Mouse (Mus musculus): ENCODE results near the gene Lrrc73. TPM values are rescaled to one million over a fixed set of nuclear protein-coding genes. Genes with fewer than 3 reads are reported as not detected.

The Lrrc73 gene
- 10.2 and 12.3 TPM in 2 replicates for polyA plus RNA-seq (2021; fragmentation: Nextera tagmentation)
- long read RNA-seq, experiment 1, transcript Lrrc73-204 (6 exons, 2,010 nt): major isoform, 7 of 17 reads
- long read RNA-seq, experiment 1, partial matches to known transcripts: 7 of 17 reads
- long read RNA-seq, experiment 1, other reads (novel, unspliced or antisense): 1 of 17 reads
- long read RNA-seq, experiment 2, transcript Lrrc73-204 (6 exons, 2,010 nt): major isoform, 22 of 24 reads
- long read RNA-seq, experiment 2, partial matches to known transcripts: 0 of 24 reads
- long read RNA-seq, experiment 2, other reads (novel, unspliced or antisense): 1 of 24 reads

DNA sequence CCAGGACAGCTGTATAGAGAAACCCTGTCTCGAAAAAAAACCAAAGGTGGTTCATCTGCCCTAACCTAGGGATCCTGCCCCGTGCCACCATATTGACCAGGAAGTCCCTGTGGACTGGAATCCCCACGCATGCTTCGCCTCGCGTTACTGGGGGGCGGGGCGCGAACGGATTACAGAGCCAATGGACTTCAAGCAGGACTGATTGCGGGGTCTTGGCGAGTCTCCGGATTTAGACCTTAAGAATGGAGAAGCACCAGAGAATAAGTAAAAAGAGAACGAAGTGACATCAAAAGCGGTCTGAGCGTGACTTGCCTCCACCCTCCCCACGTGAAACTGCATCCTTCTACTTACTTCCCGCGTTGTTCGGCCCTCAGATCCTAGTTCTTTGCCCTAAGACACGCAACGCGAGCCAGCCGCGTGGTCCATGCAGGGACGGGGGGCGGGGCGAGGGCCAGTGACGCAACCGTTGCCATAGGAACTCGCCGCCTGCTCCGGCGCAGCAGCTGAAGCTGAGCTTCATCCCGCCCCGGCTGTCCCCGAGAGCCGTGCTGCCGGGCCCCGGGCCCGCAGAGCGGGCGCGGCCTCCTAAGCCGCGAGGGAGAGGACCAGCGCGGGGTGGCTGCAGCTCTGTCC, at the start of gene Lrrc73:
Lrrc73 (plus strand) TSS at position 80 of the 633 bp plus-strand sequence.

DNA sequence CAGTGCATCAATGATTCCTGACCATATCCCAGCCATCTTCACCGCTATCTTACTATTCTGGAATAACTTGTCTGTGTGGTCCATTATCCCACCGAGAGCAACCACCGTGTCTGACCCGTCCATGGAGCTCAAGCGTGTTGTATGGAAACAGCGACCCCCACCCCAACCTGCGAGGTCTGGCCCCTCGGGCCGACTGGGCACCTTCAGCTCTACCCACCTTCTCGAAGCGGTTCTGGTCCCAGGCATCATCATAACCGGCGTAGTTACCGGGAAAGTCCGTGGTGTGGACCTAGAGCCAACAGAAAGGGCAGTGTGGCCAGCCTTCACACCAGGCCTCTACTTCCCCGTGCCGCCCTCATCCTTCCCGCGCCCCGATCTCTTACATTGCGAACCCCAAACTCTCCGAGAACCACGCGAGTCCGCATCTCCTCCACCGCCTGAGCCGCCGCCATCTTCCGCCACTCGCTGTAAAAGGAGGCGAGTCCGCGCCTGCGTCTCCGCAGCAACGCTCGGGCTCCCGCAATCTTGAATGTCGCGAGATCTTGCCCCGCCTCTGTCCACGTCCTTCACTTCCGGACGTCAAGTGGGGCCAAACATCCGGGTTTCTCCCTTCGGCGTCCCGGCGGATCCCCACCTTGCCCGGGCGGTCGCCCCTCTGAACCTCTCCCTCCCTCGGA, 5.7 kb upstream of the Lrrc73 start, which contains the start of the genes Polr1c and Yipf3:
Polr1c (minus strand) TSS at position 543 of the 677 bp plus-strand sequence.
Yipf3 (plus strand) TSS at position 569 of the 677 bp plus-strand sequence.

DNA sequence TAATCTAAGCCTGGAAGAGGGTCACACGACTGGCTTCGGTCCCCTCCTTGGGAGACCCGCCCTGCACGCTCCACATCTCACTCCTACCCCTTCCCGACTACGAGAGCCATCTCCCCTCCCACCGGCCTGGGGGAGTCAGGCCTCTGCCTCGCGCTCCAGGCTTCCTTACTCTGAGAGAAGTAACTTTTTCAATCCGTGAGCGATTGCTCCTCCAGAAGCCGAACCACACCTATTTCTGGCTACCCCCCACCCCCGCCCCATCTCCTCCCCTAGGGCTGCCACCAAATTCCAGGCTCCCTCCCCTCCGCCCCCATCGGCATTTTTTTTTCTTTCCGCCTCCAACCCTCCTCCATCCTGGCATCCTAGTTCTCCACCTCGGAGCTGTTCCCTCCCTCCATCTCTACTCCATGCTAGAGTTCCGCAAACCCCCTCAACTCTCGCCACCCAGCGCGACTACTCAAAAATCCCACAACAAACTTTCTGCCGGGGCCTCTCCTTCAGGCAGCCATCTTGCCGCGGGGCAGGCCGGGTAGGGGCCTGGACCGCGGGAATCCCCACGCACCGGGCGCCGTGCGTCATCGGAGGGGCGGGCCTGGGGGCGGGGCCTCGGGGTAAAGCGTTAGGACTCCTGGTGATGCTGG, 29.3 kb downstream of the Lrrc73 start, which contains the start of gene Tjap1:
Tjap1 (minus strand) TSS at position 544 of the 641 bp plus-strand sequence.

GRCm38 (mm10) chr17:46297364-46298219, 44.3 kb downstream of the Lrrc73 start, which contains the start of gene Dlk2:
Gene Dlk2, plus strand, starts transcription at chr17:46297421.

Small RNAs within 50 kb of the gene (microRNA-seq; reads per million reads assigned to microRNA genes)
- not detected for gene Mir693

Other genes starting within 250 kb of the Lrrc73 start
- 2.5 and 3.0 TPM in 2 replicates for gene Vegfa, start 221.2 kb upstream of the Lrrc73 start, polyA plus RNA-seq (2021; fragmentation: Nextera tagmentation)
- 198 and 201 TPM in 2 replicates for gene Mrps18a, start 142.5 kb upstream of the Lrrc73 start, polyA plus RNA-seq (2021; fragmentation: Nextera tagmentation)
- gene Rsph9, start 109.3 kb upstream of the Lrrc73 start, polyA plus RNA-seq (2021; fragmentation: Nextera tagmentation): 94.1 and 109 TPM in 2 replicates
- 15.0 and 15.3 TPM in 2 replicates for gene Mad2l1bp, start 100.0 kb upstream of the Lrrc73 start, polyA plus RNA-seq (2021; fragmentation: Nextera tagmentation)
- gene Gtpbp2, start 92.5 kb upstream of the Lrrc73 start, polyA plus RNA-seq (2021; fragmentation: Nextera tagmentation): 5.0 and 6.7 TPM in 2 replicates
- 2.2 and 3.6 TPM in 2 replicates for gene Polh, start 50.9 kb upstream of the Lrrc73 start, polyA plus RNA-seq (2021; fragmentation: Nextera tagmentation)
- 8.4 and 8.7 TPM in 2 replicates for gene Xpo5, start 50.7 kb upstream of the Lrrc73 start, polyA plus RNA-seq (2021; fragmentation: Nextera tagmentation)
- gene Polr1c, start 5.5 kb upstream of the Lrrc73 start, polyA plus RNA-seq (2021; fragmentation: Nextera tagmentation): 36.0 and 40.2 TPM in 2 replicates
- gene Yipf3, start 5.5 kb upstream of the Lrrc73 start, polyA plus RNA-seq (2021; fragmentation: Nextera tagmentation): 178 and 188 TPM in 2 replicates
- 10.8 and 16.4 TPM in 2 replicates for gene Tjap1, start 29.5 kb downstream of the Lrrc73 start, polyA plus RNA-seq (2021; fragmentation: Nextera tagmentation)
- gene Dlk2, start 43.9 kb downstream of the Lrrc73 start, polyA plus RNA-seq (2021; fragmentation: Nextera tagmentation): 5.4 and 8.6 TPM in 2 replicates
- 2.7 and 3.1 TPM in 2 replicates for gene Abcc10, start 74.8 kb downstream of the Lrrc73 start, polyA plus RNA-seq (2021; fragmentation: Nextera tagmentation)
- 2.5 and 3.3 TPM in 2 replicates for gene Zfp318, start 130.2 kb downstream of the Lrrc73 start, polyA plus RNA-seq (2021; fragmentation: Nextera tagmentation)
- gene Crip3, start 175.4 kb downstream of the Lrrc73 start, polyA plus RNA-seq (2021; fragmentation: Nextera tagmentation): 0.18 TPM in 1 of 2 replicates, not detected in the other
- 0.26 TPM in 1 of 2 replicates, not detected in the other for gene Slc22a7, start 184.9 kb downstream of the Lrrc73 start, polyA plus RNA-seq (2021; fragmentation: Nextera tagmentation)
- 4.3 and 5.1 TPM in 2 replicates for gene Ttbk1, start 234.1 kb downstream of the Lrrc73 start, polyA plus RNA-seq (2021; fragmentation: Nextera tagmentation)
- 11.5 and 12.2 TPM in 2 replicates for gene Dnph1, start 243.2 kb downstream of the Lrrc73 start, polyA plus RNA-seq (2021; fragmentation: Nextera tagmentation)